10 mouse cellular contexts compared by ENCODE assay signal in the genomic region with DNA sequence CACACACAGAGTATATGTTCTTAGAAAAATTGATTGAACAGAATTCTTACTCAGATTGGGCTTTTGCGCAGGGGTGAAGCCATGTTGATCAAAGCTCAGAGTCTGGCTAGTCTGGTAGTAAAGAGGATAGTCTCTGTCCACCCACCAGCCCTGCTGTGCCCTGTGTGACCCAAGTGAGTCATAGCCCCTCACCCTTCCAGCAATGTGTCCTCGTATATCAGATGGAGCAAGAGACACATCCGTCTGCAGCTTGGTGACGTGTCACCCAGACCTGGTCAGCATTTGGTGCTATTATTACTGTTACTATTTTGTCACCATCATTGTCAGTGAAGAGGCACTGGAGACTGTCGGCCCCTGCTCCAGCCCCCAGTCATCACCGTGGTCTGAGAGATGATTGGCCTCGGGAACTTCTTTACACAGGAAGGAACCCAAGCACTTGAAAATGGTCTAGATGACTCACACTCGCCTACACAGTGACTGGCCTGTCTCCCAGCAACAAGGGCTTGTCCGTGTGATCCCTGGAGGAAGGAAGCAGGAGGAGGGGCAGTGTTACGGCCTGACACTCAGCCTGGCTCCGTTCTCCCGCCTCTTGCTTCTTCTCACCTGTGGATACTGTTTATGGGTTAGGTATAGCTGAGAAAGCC. TPM values are rescaled to one million over a fixed set of nuclear protein-coding genes. Genes with fewer than 3 reads are reported as not detected.
DNase-seq lines count a peak whose midpoint lies in the region; ATAC-seq and TF ChIP-seq lines count a peak whose summit lies in the region.
"Had no signal": no experiment of that assay in that cellular context is flagged by ENCODE, and none has a peak within 500 bp of the region (broad histone marks: within the 10 kb centered on the region; RNA-seq: fewer than 3 reads in every experiment).

No protein-coding gene starts in this region.

- H3K4me3 ChIP-seq in heart, adult 2 months: no peak overlapping the region
- H3K4me3 ChIP-seq in midbrain, embryonic 10.5 days: no peak overlapping the region
- H3K4me3 ChIP-seq: embryonic facial prominence, embryonic 12.5 days; midbrain, embryonic 12.5 days had no signal

- TF ChIP-seq EP300 in heart, adult 2 months (IDR thresholded peaks at IDR 0.05; ENCODE audit: insufficient read depth, low read depth, low read length): peak; percentile 76; the same call in 1 of the 2 replicates

- 12% methylated on average over 12 of the region's 12 CpGs for WGBS in heart, adult 2 months
- 86% methylated on average over 12 of the region's 12 CpGs for WGBS in midbrain, embryonic 10.5 days

- TF ChIP-seq POLR2A in heart, adult 2 months (IDR thresholded peaks at IDR 0.05; ENCODE audit: insufficient read depth, low read depth, low read length): no peak

- no peak overlapping the region for H3K9ac ChIP-seq in heart, adult 2 months (ENCODE audit: low read depth, low read length)
- H3K9ac ChIP-seq: embryonic facial prominence, embryonic 12.5 days; midbrain, embryonic 12.5 days had no signal

- peaks cover 12% of the 10 kb centered on the region for H3K4me1 ChIP-seq in heart, adult 2 months (ENCODE audit: control insufficient read depth, insufficient read depth, low read length)
- H3K4me1 ChIP-seq in midbrain, embryonic 10.5 days: no peaks in the 10 kb centered on the region
- H3K4me1 ChIP-seq: embryonic facial prominence, embryonic 12.5 days; midbrain, embryonic 12.5 days had no signal

- intact Hi-C loops in heart, adult 2 months (cut with DNase I): no loop called here

- no peak for TF ChIP-seq CTCF in heart, adult 2 months (IDR thresholded peaks at IDR 0.05)

- no peaks in the 10 kb centered on the region for H3K79me2 ChIP-seq in heart, adult 2 months (replicated peaks; ENCODE audit: control insufficient read depth, insufficient read depth, low read length)

- H3K9me3 ChIP-seq in midbrain, embryonic 10.5 days (replicated peaks): no peaks in the 10 kb centered on the region
- H3K9me3 ChIP-seq: embryonic facial prominence, embryonic 12.5 days; midbrain, embryonic 12.5 days had no signal

- H3K27me3 ChIP-seq in heart, adult 2 months (ENCODE audit: control insufficient read depth, insufficient read depth, low read length): no peaks in the 10 kb centered on the region
- no peaks in the 10 kb centered on the region for H3K27me3 ChIP-seq in midbrain, embryonic 10.5 days (ENCODE audit: low read depth, poor library complexity, severe bottlenecking)
- H3K27me3 ChIP-seq: embryonic facial prominence, embryonic 12.5 days; midbrain, embryonic 12.5 days had no signal

- no peak for DNase-seq in frontal cortex, postnatal 36 days (ENCODE audit: low spot score in 2 of 2)
- DNase-seq in heart, adult 2 months: peak; percentile 49 to 70
- DNase-seq in kidney, postnatal 14 days: peak; percentile 53
- DNase-seq in ovary, adult 18-20 months (ENCODE audit: low spot score): no peak
- DNase-seq in right cerebral cortex, postnatal 4 days: no peak
- DNase-seq in midbrain, embryonic 10.5 days (ENCODE audit: low spot score): no peak

- ATAC-seq in frontal cortex, adult (ENCODE audit: low TSS enrichment): peak; percentile 76
- ATAC-seq in megakaryocyte progenitor cell, adult 5-6 weeks (replicated peaks; ENCODE audit: poor library complexity): peak; percentile 58

- no peaks in the 10 kb centered on the region for H3K36me3 ChIP-seq in heart, adult 2 months (ENCODE audit: control insufficient read depth, insufficient read depth, low read length)
- peaks cover 88% of the 10 kb centered on the region for H3K36me3 ChIP-seq in midbrain, embryonic 10.5 days

- peak overlapping the region; percentile 24 for H3K27ac ChIP-seq in heart, adult 2 months
- H3K27ac ChIP-seq in midbrain, embryonic 10.5 days (replicated peaks): no peak overlapping the region
- H3K27ac ChIP-seq: embryonic facial prominence, embryonic 12.5 days; midbrain, embryonic 12.5 days had no signal

RNA-seq across cellular contexts. Expression of a gene that starts 41.5 kb away (rescaled TPM):
- 10 to 100 TPM; 37.9 to 39.6 TPM for total RNA-seq in heart, adult 2 months (2021)
- 17.4 and 17.9 TPM in 2 replicates for polyA plus RNA-seq in heart, adult 2 months (2012; rRNA removed)
- 20.0 and 21.7 TPM in 2 replicates for total RNA-seq in megakaryocyte progenitor cell, adult 5-6 weeks (2015)
- 30.2 and 32.8 TPM in 2 replicates for total RNA-seq in megakaryocyte progenitor cell, adult 5-6 weeks (2017)
- polyA plus RNA-seq in midbrain, embryonic 10.5 days (2016; fragmentation: Nextera tagmentation; extraction: Ambion mirVana): 34.9 and 42.7 TPM in 2 replicates

Comparison
In these comparisons a context has a peak if more than half of its experiments do, and no peak if none do; other contexts are left out.
1. DNase-seq: peak in heart, adult 2 months (2 of 2) and kidney, postnatal 14 days (single experiment); none in frontal cortex, postnatal 36 days (0 of 2), ovary, adult 18-20 months (single experiment), right cerebral cortex, postnatal 4 days (single experiment) and midbrain, embryonic 10.5 days (single experiment).